In genomic region chr13:98809087-98809486, GRCm38 (mm10) we compare ENCODE assay signal across 25 mouse cellular contexts. TPM values are rescaled to one million over a fixed set of nuclear protein-coding genes. Genes with fewer than 3 reads are reported as not detected.
A peak's percentile ranks its signal among the peaks of the same experiment; 100 is the strongest.
DNase-seq lines count a peak whose midpoint lies in the region; ATAC-seq and TF ChIP-seq lines count a peak whose summit lies in the region.
"Had no signal": no experiment of that assay in that cellular context is flagged by ENCODE, and none has a peak within 500 bp of the region (broad histone marks: within the 10 kb centered on the region; RNA-seq: fewer than 3 reads in every experiment).

No protein-coding gene starts in this region.

- no peaks in the 10 kb centered on the region for H3K9me3 ChIP-seq in liver, embryonic 16.5 days (replicated peaks; ENCODE audit: control insufficient read depth, low read length)
- H3K9me3 ChIP-seq: forebrain, embryonic 10.5 days; forebrain, embryonic 15.5 days; hindbrain, embryonic 13.5 days; liver, embryonic 15.5 days; midbrain, embryonic 15.5 days; neural tube, embryonic 15.5 days had no signal

- H3K79me2 ChIP-seq in C2C12 (ENCODE audit: control insufficient read depth, insufficient read depth), result peaks cover 82% of the 10 kb centered on the region

- ATAC-seq in liver, embryonic 16.5 days (ENCODE audit: low read depth), result peak; percentile 39; the same call in 1 of the 2 replicates
- ATAC-seq: activated CD4-positive, CD25-positive, alpha-beta regulatory T cell, adult 4 months; CD4-positive, CD25-positive, alpha-beta regulatory T cell, adult 4 months; forebrain, embryonic 15.5 days; midbrain, embryonic 15.5 days had no signal

- no peak overlapping the region for H3K9ac ChIP-seq in liver, embryonic 16.5 days (ENCODE audit: low read depth, low read length)
- H3K9ac ChIP-seq: forebrain, embryonic 15.5 days; hindbrain, embryonic 13.5 days; liver, embryonic 15.5 days; midbrain, embryonic 15.5 days; neural tube, embryonic 15.5 days had no signal

- DNase-seq in heart, adult 11 months, result peak; percentile 3
- DNase-seq in heart, postnatal 10 days, result no peak
- DNase-seq in layer of hippocampus, adult 2 months (ENCODE audit: low spot score in 2 of 2), result no peak
- no peak for DNase-seq in layer of hippocampus, postnatal 36 days
- DNase-seq in thymus, postnatal 25 days, result no peak
- DNase-seq: adrenal gland, adult 8-10 months; cerebellum, adult 11 months; cerebellum, adult 9-10 months; cerebellum, postnatal 36 days; heart, postnatal 4 days; kidney, adult 18-20 months; layer of hippocampus, adult 9-11 months; retina, postnatal 1 day; right cerebral cortex, postnatal 14 days had no signal

- no peak overlapping the region for H3K27ac ChIP-seq in layer of hippocampus, adult 2 months
- H3K27ac ChIP-seq in liver, embryonic 16.5 days (ENCODE audit: low read length), result no peak overlapping the region
- H3K27ac ChIP-seq: forebrain, embryonic 10.5 days; forebrain, embryonic 15.5 days; hindbrain, embryonic 13.5 days; midbrain, embryonic 15.5 days; neural tube, embryonic 15.5 days had no signal

- intact Hi-C loops in heart, postnatal 10 days (cut with DNase I), result no loop called here

- peak; percentile 42 for TF ChIP-seq CTCF in layer of hippocampus, adult 2 months (conservative IDR thresholded peaks at IDR 0.05)
- TF ChIP-seq CTCF in C2C12 (IDR thresholded peaks at IDR 0.05; ENCODE audit: control insufficient read depth, insufficient read depth, insufficient read length), result no peak

- H3K4me1 ChIP-seq in liver, embryonic 16.5 days (ENCODE audit: control insufficient read depth, low read depth, low read length), result peaks cover 24% of the 10 kb centered on the region

- H3K27me3 ChIP-seq in C2C12 (ENCODE audit: control insufficient read depth, insufficient read depth, insufficient read length), result no peaks in the 10 kb centered on the region
- H3K27me3 ChIP-seq in liver, embryonic 16.5 days (ENCODE audit: control insufficient read depth, insufficient read depth, low read depth, low read length), result no peaks in the 10 kb centered on the region
- H3K27me3 ChIP-seq: forebrain, embryonic 15.5 days; hindbrain, embryonic 13.5 days; liver, embryonic 15.5 days; midbrain, embryonic 15.5 days; neural tube, embryonic 15.5 days had no signal

- H3K4me3 ChIP-seq in layer of hippocampus, adult 2 months, result no peak overlapping the region
- H3K4me3 ChIP-seq in C2C12 (ENCODE audit: insufficient read depth, poor library complexity, severe bottlenecking), result no peak overlapping the region
- H3K4me3 ChIP-seq in liver, embryonic 16.5 days (ENCODE audit: low read depth, low read length), result no peak overlapping the region
- H3K4me3 ChIP-seq: forebrain, embryonic 10.5 days; forebrain, embryonic 15.5 days; hindbrain, embryonic 13.5 days; liver, embryonic 15.5 days; midbrain, embryonic 15.5 days; neural tube, embryonic 15.5 days had no signal

- peaks cover 10% of the 10 kb centered on the region for H3K36me3 ChIP-seq in C2C12 (ENCODE audit: control insufficient read depth, insufficient read depth)
- H3K36me3 ChIP-seq in liver, embryonic 16.5 days (ENCODE audit: control insufficient read depth, insufficient read depth), result peaks cover 8% of the 10 kb centered on the region; the same call in 1 of the 2 replicates

- WGBS in liver, embryonic 16.5 days (ENCODE audit: insufficient replicate concordance), result 33% methylated on average over 1 of the region's 1 CpGs

- peaks cover 64% of the 10 kb centered on the region for H3K79me3 ChIP-seq in C2C12 (ENCODE audit: low read depth)

- H3ac ChIP-seq in C2C12 (ENCODE audit: control insufficient read depth, insufficient read length, low read depth), result no peak overlapping the region

- H3K4me2 ChIP-seq in liver, embryonic 16.5 days (ENCODE audit: low read depth, low read length), result no peak overlapping the region
- H3K4me2 ChIP-seq: forebrain, embryonic 15.5 days; heart, embryonic 11.5 days; hindbrain, embryonic 13.5 days; midbrain, embryonic 15.5 days; neural tube, embryonic 15.5 days had no signal

TF ChIP-seq in C2C12, 6 proteins besides CTCF, POLR2A, EP300 and RAD21:
- no peak for TF ChIP-seq FOSL1 (IDR thresholded peaks at IDR 0.05; ENCODE audit: insufficient read depth, low read length, poor library complexity, severe bottlenecking)
- no peak for TF ChIP-seq MYOD1 (IDR thresholded peaks at IDR 0.05; ENCODE audit: control insufficient read depth, insufficient read length, low read depth)
- TF ChIP-seq USF1 (IDR thresholded peaks at IDR 0.05; ENCODE audit: low read depth), result peak; percentile 61

RNA-seq across cellular contexts. Expression of gene Fcho2, which starts 6.2 kb away (rescaled TPM):
- total RNA-seq in heart, postnatal 10 days (2021), result 10 to 100 TPM; 42.4 to 48.2 TPM
- 10 to 100 TPM; 37.7 to 44.8 TPM for total RNA-seq in layer of hippocampus, adult 2 months (2021)
- 10 to 100 TPM; 37.3 to 52.1 TPM for total RNA-seq in layer of hippocampus, postnatal 36 days (2021)
- 3.1 TPM for polyA plus RNA-seq in C2C12 (2012; fragmentation: generic; extraction: Trizol)
- polyA plus RNA-seq in liver, embryonic 16.5 days (2015; fragmentation: Nextera tagmentation; extraction: Ambion mirVana), result 31.1 and 33.8 TPM in 2 replicates
